Mouse (Mus musculus) natural killer cell, adult 2 months (primary cell): ENCODE measurements at regions not wholly inside any gene's neighbourhood (a gene's known extent, or its start where the extent isn't known, plus 50 kb on each side); places are given as distances from the start of the nearest gene placed in this dataset.

Experiments used
- DNase-seq, 2 experiments: peaks; one replicate each; pipeline ENCODE4 v3.0.0; 2022; ENCODE audit warnings: low spot score in 2 of 2

DNA sequence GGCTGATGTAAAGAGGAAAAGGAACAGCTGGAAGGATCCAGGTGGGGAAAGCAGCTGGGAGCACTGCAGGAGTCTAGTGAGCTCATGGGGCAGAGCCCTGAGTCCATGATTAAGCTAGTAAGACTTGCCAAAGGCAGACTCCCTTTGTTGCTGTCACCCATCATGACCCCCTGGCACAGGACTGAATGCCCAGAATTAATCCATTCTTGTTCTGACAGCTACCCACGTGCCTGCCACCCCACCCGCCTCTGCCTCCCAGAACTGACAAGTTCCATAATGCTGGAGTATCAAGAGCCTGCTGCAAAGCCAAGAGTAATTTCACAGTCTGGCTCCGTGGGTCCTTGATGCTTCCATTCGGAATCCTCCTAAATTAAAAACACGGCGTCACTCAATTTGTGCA lies 285.1 kb upstream of the Castor2 start:
- DNase-seq = no peak

DNA sequence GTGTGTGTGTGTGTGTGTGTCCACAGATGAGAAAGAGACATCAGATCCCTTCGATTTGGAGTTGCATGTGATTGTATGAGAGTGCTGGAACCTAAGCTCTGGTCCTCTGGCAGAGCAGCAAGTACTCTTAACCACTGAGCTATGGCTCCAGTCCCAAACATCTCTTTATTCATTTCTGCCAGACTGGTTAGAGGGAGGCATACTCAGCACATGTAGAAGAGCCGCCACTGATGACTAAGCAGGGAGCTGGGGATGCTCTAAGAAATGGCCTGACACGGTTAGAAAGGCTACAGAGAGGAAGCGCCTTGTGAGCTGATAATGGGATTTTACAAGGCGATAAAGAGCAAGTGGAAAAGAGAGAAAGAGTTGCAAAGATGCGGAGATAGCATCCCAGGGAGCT lies 287.3 kb upstream of the Castor2 start:
- no peak for DNase-seq

DNA sequence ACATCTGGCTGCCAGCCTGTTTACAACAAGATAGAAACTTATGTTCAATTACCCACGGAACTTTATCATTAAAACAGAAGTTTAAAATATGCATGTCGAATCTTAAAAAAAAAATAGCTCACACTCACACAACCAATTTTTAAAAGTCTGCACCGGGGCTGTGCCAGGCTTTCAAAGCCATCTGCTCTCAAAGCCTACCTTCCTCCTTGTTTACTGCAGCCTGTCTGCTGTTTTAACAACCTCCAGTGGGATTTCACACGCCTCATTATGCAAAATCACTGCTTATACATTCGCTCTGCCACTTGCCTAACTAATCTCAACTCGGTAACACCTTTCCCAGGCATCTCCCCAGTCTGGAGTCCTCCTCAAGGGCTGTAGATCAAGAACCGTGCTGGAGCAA lies 292.6 kb upstream of the Castor2 start:
- no peak for DNase-seq

GRCm38 (mm10) chr5:133802001-133802400 lies 297.5 kb upstream of the Castor2 start:
- DNase-seq = no peak

- DNase-seq = no peak
Measured at GRCm38 (mm10) chr5:133795638-133796037, 303.9 kb upstream of the Castor2 start.

GRCm38 (mm10) chr5:133790726-133791125 lies 308.8 kb upstream of the Castor2 start:
- no peak for DNase-seq

GRCm38 (mm10) chr5:133788006-133788405 lies 311.5 kb upstream of the Castor2 start:
- no peak for DNase-seq

- no peak for DNase-seq
Measured at GRCm38 (mm10) chr5:133787491-133787890, 312.0 kb upstream of the Castor2 start.

DNA sequence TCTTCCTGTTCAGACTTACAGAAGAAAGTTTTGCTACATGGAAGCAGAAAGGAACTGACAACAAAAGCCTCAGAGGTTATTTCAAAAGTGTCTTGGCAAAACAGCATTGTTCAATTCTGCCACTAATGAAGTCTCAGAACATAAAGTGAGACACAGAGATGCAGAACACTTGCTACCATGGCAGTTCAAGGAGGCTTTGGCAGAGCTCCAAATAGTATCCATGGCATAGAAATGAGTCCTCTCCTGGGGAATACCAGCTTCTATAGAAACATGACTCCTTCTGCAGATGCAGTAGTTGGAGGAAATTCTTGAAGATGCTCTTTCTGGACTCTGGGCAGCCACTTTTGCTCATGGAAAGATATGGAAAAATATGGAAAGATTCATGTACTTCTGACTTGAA lies 322.9 kb upstream of the Castor2 start:
- no peak for DNase-seq

- DNase-seq = no peak
Measured at GRCm38 (mm10) chr5:133774116-133774515, 325.4 kb upstream of the Castor2 start.

- no peak for DNase-seq
Measured at GRCm38 (mm10) chr5:133768856-133769255, 330.7 kb upstream of the Castor2 start.

DNA sequence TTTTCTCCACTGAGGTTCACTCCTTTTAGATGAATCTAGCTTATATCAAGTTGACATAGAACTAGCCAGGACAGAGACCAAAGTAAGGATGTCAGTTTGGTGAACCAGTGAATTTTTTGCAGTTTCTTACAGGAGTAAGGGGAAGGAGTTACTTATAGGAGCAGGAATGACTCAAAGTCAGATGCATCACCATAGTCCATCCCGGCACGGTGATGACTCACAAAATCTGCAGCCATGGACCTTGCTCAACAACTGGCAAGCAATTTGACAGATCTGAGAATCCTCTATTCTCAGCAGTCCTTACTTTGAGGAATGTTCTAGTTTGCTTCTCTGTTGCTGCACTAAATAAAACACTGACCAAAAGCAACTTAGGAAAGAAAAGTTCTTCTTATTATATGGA lies 341.7 kb upstream of the Castor2 start:
- DNase-seq = no peak

GRCm38 (mm10) chr5:133754180-133754579 lies 345.3 kb upstream of the Castor2 start:
- DNase-seq = no peak

DNA sequence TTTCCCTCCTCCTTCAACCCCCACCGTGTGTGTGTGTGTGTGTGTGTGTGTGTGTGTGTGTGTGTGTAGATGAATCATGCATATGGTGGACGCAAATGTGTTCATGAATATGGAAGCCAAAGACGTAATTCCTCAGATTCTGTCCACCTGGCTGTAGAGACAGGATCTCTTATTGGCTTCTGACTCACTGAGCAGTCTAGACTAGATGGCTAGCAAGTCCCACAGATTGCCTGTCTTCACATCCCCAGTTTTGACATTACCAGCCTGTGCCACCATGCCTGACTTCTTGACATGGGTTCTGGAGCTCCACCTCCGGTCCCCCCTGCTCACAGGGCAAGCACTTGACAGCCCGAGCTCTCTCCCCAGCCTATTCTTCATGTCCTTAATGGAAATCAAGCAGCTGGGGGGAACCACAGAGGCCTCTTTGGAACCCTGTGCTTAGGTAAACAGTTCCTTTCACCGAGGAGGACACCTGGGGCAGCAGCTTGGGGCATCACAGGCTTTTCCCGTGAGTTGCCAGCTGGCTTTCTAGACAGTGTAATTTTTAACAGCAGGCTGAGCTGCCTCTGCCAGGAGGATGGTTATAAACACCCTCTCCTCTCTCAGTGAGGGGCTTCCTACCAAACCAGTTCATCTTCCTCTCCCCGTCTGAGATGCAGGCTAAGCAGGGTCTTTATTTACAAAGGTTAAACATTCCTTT lies 345.9 kb upstream of the Castor2 start:
- DNase-seq = no peak

DNA sequence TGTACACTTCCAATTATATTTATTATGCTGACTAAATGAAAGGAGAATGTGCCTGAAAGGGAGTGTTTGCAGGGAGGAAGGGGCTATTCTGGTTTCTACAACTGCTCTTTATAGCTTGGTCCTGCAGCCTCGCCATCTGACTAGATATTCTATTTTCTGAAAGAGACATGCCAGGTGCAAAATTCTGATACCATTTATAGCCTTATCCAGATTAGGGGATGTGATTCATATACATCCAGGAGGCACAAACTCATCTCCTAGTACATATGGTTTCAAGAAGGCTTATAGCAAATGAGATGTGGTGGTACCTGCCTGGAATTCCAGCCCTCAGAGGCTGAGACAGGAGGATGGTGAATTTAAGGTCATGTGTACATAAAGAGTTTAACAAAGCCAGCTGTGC lies 352.6 kb upstream of the Castor2 start:
- no peak for DNase-seq

DNA sequence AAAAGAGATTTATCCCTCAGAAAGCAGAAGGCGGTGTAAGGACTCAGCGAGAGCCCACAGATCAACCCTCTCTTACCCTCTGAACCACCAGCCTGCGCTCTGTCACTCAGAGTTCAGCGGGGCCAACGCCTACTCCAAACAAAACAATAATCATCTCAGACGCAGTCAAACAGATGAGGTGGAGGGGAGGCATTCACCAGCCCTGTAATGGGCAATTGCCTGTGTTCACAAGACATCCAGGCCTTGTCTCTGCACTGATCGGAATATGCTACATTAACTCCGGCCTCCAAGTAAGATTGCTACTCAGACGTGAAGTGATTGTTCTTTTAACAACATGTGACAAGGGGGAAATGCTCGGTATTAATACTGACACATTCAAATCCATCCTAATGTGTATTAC lies 353.1 kb upstream of the Castor2 start:
- DNase-seq = no peak

DNA sequence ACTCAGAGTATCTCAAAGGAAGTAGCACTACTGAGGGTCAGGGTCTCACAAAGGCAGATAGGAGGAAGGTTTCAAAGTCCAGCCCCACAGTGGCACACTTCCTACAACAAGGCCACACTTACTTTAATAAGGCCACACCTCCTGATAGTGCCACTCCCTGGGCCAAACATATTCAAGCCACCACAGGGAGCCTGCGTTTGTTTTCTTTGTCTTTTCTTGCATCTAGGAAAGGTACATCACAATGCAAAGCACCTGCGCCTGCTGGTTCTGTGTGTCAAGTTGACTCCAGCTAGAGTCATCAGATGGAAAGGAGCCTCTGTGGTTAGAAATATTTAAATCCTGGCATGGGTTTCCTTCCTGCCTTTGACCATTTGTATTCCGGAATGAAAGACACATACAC lies 355.4 kb upstream of the Castor2 start:
- no peak for DNase-seq

- DNase-seq = no peak
Measured at GRCm38 (mm10) chr5:133743606-133744005, 355.9 kb upstream of the Castor2 start.

GRCm38 (mm10) chr5:133731871-133732270 lies 367.6 kb upstream of the Castor2 start:
- DNase-seq = no peak

DNA sequence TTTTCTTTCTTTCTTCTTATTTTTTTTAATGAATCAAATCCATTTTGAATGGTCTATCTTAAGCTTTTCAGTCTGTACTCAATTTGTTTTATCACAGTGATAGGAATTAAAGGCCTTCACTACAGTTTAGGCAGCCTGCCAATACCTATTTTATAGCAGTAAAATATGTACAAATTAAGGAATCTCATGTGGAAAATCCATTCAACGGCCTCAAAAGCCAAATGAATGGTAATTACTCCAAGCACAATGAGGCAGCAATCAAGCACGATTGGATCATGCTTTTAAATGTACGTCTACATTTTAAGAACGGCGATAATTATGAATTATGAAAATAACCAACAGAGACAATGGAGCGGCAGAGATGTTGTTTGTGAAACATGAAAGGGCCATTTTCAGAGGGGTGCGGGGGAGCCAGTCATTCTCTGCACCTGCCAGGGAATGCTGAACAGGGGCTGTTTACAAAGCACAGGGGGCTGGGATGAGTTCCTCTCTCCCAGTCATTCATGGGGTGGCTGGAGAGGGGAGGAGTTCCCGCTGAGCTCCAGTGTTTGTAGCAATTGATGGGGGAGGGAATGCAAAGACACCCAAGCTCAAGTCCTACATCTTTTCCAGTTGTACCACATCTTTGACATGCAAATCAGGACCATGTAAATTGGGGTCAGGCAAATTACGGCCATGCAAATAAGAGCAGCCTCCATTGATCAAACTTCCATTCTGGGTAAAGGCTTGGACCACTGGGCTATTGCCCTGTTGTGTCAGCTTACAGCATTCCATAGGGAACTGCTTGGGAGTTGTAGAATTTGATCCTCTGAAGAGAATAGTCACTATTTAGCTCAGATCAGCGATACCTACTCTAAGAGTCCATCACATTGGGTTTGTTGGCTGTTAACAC lies 381.1 kb upstream of the Castor2 start:
- DNase-seq = no peak

GRCm38 (mm10) chr5:133715830-133716229 lies 383.7 kb upstream of the Castor2 start:
- DNase-seq = no peak

DNA sequence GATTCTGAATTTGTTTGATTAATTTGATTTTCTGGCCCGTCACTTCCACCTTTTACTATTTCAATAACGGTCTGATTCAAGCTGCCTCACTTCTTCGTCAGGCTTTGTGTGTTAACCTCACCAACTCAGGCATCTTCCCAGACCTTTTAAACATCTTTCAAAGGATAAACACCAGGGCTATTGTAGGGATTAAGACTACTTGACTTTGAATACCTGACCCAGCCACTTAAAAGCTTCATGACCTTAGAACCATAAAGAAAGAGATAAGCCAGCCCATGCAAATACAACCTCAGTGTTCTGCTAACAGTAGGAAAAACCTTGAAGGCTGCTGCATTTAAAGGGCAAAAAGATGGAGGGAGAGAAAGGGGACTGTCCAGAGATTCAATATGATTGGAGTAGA lies 386.9 kb upstream of the Castor2 start:
- DNase-seq = no peak

GRCm38 (mm10) chr5:133708881-133709280 lies 390.6 kb upstream of the Castor2 start:
- no peak for DNase-seq
